Comparison of ENCODE assay signal across 8 mouse cellular contexts in genomic region chr9:85748204-85749141, GRCm38 (mm10). TPM values are rescaled to one million over a fixed set of nuclear protein-coding genes. Genes with fewer than 3 reads are reported as not detected.
A peak's percentile ranks its signal among the peaks of the same experiment; 100 is the strongest.
DNase-seq lines count a peak whose midpoint lies in the region; ATAC-seq lines count a peak whose summit lies in the region.

No protein-coding gene starts in this region.

- H3K4me3 ChIP-seq in heart, embryonic 14.5 days (ENCODE audit: control insufficient read depth in 1 of 2, insufficient read depth in 1 of 2, low read depth in 1 of 2, low read length in 2 of 2) = peak overlapping the region; percentile 74 to 85
- H3K4me3 ChIP-seq in neural tube, embryonic 14.5 days (ENCODE audit: low read depth, low read length) = peak overlapping the region; percentile 96

- peak overlapping the region; percentile 77 for H3K4me2 ChIP-seq in heart, embryonic 14.5 days (ENCODE audit: low read length)
- peak overlapping the region; percentile 85 for H3K4me2 ChIP-seq in neural tube, embryonic 14.5 days (ENCODE audit: low read depth, low read length)

- H3K9me3 ChIP-seq in heart, embryonic 14.5 days (ENCODE audit: control insufficient read depth, low read length) = no peaks in the 10 kb centered on the region
- no peaks in the 10 kb centered on the region for H3K9me3 ChIP-seq in neural tube, embryonic 14.5 days (ENCODE audit: control insufficient read depth, low read length)

- peaks cover 4% of the 10 kb centered on the region for H3K36me3 ChIP-seq in heart, embryonic 14.5 days (ENCODE audit: control insufficient read depth, insufficient read depth, low read length)
- H3K36me3 ChIP-seq in neural tube, embryonic 14.5 days (ENCODE audit: control insufficient read depth, insufficient read depth, low read length) = peaks cover under 1% of the 10 kb centered on the region; the same call in 1 of the 2 replicates

- no peaks in the 10 kb centered on the region for H3K27me3 ChIP-seq in heart, embryonic 14.5 days (ENCODE audit: control insufficient read depth, insufficient read depth, low read length)
- no peaks in the 10 kb centered on the region for H3K27me3 ChIP-seq in neural tube, embryonic 14.5 days (ENCODE audit: control insufficient read depth, insufficient read depth, low read length)

- H3K27ac ChIP-seq in heart, embryonic 14.5 days (replicated peaks in 1 of 2; ENCODE audit: control insufficient read depth in 1 of 2, insufficient read depth in 1 of 2, low read depth in 2 of 2, low read length in 2 of 2) = peak overlapping the region; percentile 97 to 98
- H3K27ac ChIP-seq in neural tube, embryonic 14.5 days (ENCODE audit: low read depth, low read length) = peak overlapping the region; percentile 99

- WGBS in heart, embryonic 14.5 days = 1% methylated on average over 43 of the region's 43 CpGs
- 3% methylated on average over 41 of the region's 43 CpGs for WGBS in neural tube, embryonic 14.5 days

- DNase-seq in CD8-positive naive resting alpha-beta T cell, adult 2 months (ENCODE audit: low read depth in 2 of 2, low spot score in 2 of 2) = peak; percentile 65 to 79
- DNase-seq in brain, adult 2 months (ENCODE audit: low read depth, low spot score) = peak; percentile 92
- DNase-seq in kidney, postnatal 10 days = peak; percentile 85
- DNase-seq in lung, adult 18-20 months = peak; percentile 79 to 84
- peak; percentile 55 to 64 for DNase-seq in thymus, adult 18-20 months

- H3K4me1 ChIP-seq in heart, embryonic 14.5 days (ENCODE audit: control insufficient read depth in 2 of 2, insufficient read depth in 2 of 2, low read length in 2 of 2) = peaks cover 2 to 22% of the 10 kb centered on the region in 2 experiments; a peak in 3 of 4 replicates
- 0 out of 2 replicates have a peak, but pooled peaks cover 4% of the 10 kb centered on the region for H3K4me1 ChIP-seq in neural tube, embryonic 14.5 days (ENCODE audit: control insufficient read depth, insufficient read depth, low read length)

- ATAC-seq in erythroblast, adult 5-6 weeks (replicated peaks; ENCODE audit: low FRiP score, poor library complexity, severe bottlenecking) = peak; percentile 59
- peak; percentile 70 for ATAC-seq in heart, embryonic 14.5 days (ENCODE audit: insufficient number of reproducible peaks, insufficient read depth, low FRiP score, low read depth)
- peak; percentile 87 for ATAC-seq in neural tube, embryonic 14.5 days (ENCODE audit: low read depth)

- peak overlapping the region; percentile 95 for H3K9ac ChIP-seq in heart, embryonic 14.5 days (ENCODE audit: low read length)
- H3K9ac ChIP-seq in neural tube, embryonic 14.5 days (replicated peaks; ENCODE audit: low read depth, low read length) = peak overlapping the region; percentile 98

RNA-seq across cellular contexts. Expression of gene Ibtk, which starts 0.7 kb away (rescaled TPM):
- total RNA-seq in erythroblast, adult 5-6 weeks (2015; ENCODE audit: low replicate concordance) = 304 and 341 TPM in 2 replicates
- total RNA-seq in erythroblast, adult 5-6 weeks (2017; ENCODE audit: low replicate concordance) = 745 and 858 TPM in 2 replicates
- polyA plus RNA-seq in heart, embryonic 14.5 days (2014; fragmentation: Nextera tagmentation; extraction: Ambion mirVana) = 31.0 and 32.7 TPM in 2 replicates
- 42.3 and 43.7 TPM in 2 replicates for polyA plus RNA-seq in neural tube, embryonic 14.5 days (2014; fragmentation: Nextera tagmentation; extraction: Ambion mirVana)

Comparison
In these comparisons a context has a peak if more than half of its experiments do, and no peak if none do; other contexts are left out.
1. Peak in every context shown above with its lines: DNase-seq, ATAC-seq, H3K4me3 ChIP-seq and H3K27ac ChIP-seq.